Mouse (Mus musculus) heart, adult 2 months (tissue): ENCODE measurements around the gene Scn9a. TPM values are rescaled to one million over a fixed set of nuclear protein-coding genes. Genes with fewer than 3 reads are reported as not detected.

Source experiments
- DNase-seq, 2 experiments: peaks; one replicate each; pipeline ENCODE4 v3.0.0; 2021
- H3K27ac ChIP-seq: fragments of 200-600 bp; 2 replicates; pipeline ENCODE4 v1.8.1; 2022
- H3K27me3 ChIP-seq: fragments of 200-500 bp; 2 replicates; pipeline ENCODE4 v1.6.1; 2012; ENCODE audit warnings: mild to moderate bottlenecking, low read length, inconsistent platforms, mixed read lengths; ENCODE audit not compliant: control insufficient read depth, insufficient read depth
- H3K36me3 ChIP-seq: fragments of 200-500 bp; 2 replicates; pipeline ENCODE4 v1.6.1; 2012; ENCODE audit warnings: low read length, inconsistent platforms; ENCODE audit not compliant: control insufficient read depth, insufficient read depth
- H3K4me1 ChIP-seq: fragments of 200-500 bp; 2 replicates; pipeline ENCODE4 v1.6.1; 2011; ENCODE audit warnings: low read length; ENCODE audit not compliant: control insufficient read depth, insufficient read depth
- H3K4me3 ChIP-seq: fragments of 200-600 bp; 2 replicates; pipeline ENCODE4 v1.8.1; 2022
- H3K79me2 ChIP-seq: fragments of 200-500 bp; replicated peaks from 2 replicates; pipeline ENCODE4 v1.6.1; 2012; ENCODE audit warnings: mild to moderate bottlenecking, inconsistent platforms, low read length, moderate library complexity, mixed read lengths; ENCODE audit not compliant: control insufficient read depth, insufficient read depth
- H3K9ac ChIP-seq: fragments of 200-500 bp; 2 replicates; pipeline ENCODE4 v1.6.1; 2012; ENCODE audit warnings: low read depth, mild to moderate bottlenecking, control low read depth, inconsistent platforms, low read length, mixed read lengths
- CTCF ChIP-seq: fragments of 200-600 bp; IDR thresholded peaks from 2 replicates; pipeline ENCODE4 v1.8.1; 2022; ENCODE audit warnings: antibody characterized with exemption, mild to moderate bottlenecking, moderate library complexity
- EP300 ChIP-seq: fragments of 200-500 bp; IDR thresholded peaks from 2 replicates; pipeline ENCODE4 v1.6.1; 2011; ENCODE audit warnings: low read depth, low read length, control low read depth; ENCODE audit not compliant: insufficient read depth
- POLR2A ChIP-seq: fragments of 200-500 bp; IDR thresholded peaks from 2 replicates; pipeline ENCODE4 v1.6.1; 2011; ENCODE audit warnings: mild to moderate bottlenecking, low read depth, low read length, control low read depth; ENCODE audit not compliant: insufficient read depth
- WGBS: fragments of 180-500 bp; shearing (Covaris S2); methylation state at CpG from one replicate; pipeline ENCODE4 v1.1.7; 2018; 5-methylcytosine and 5-hydroxymethylcytosine counted together
- intact Hi-C: fragments of 180-260 bp; cut with DNase I; formaldehyde crosslinking; loops from one replicate; pipeline ENCODE4 v1.15.1; 2025
- polyA plus RNA-seq: library from polyadenylated mRNA; depleted of rRNA; stranded (reverse); fragments of >200 nt; gene quantifications from 2 replicates; pipeline ENCODE4 v1.2.3, GENCODE M21; 2012
- total RNA-seq, 2 experiments: library from RNA; stranded (reverse); gene quantifications; 2 replicates each; pipeline ENCODE4 v1.2.3; 2021

Scn9a gene
- total and polyA plus RNA-seq, 3 experiments, result 0.03 to 0.05 TPM; not detected in 1

GRCm38 (mm10) chr2:66611091-66611490, 23.7 kb downstream of the Scn9a start:
- Histone ChIP-seq H3K27me3 (no peaks in the 10 kb centered on the region), H3K9ac (no peak overlapping the region), H3K36me3 (no peaks in the 10 kb centered on the region), H3K4me1 (no peaks in the 10 kb centered on the region), H3K4me3 (no peak overlapping the region), H3K79me2 (no peaks in the 10 kb centered on the region), H3K27ac (no peak overlapping the region)
- intact Hi-C loops, result no loop called here
- no peak for DNase-seq
- TF ChIP-seq POLR2A (no peak), CTCF (no peak), EP300 (no peak)
- 59% methylated on average over 7 of the region's 7 CpGs for WGBS

GRCm38 (mm10) chr2:66597313-66597712, 37.4 kb downstream of the Scn9a start:
- Histone ChIP-seq H3K79me2 (no peaks in the 10 kb centered on the region), H3K27ac (no peak overlapping the region), H3K27me3 (no peaks in the 10 kb centered on the region), H3K4me3 (no peak overlapping the region), H3K36me3 (no peaks in the 10 kb centered on the region), H3K4me1 (no peaks in the 10 kb centered on the region), H3K9ac (no peak overlapping the region)
- TF ChIP-seq EP300 (no peak), CTCF (no peak), POLR2A (no peak)
- no peak for DNase-seq
- intact Hi-C loops, result no loop called here
- WGBS, result 62% methylated on average over 6 of the region's 6 CpGs

GRCm38 (mm10) chr2:66596145-66596544, 38.6 kb downstream of the Scn9a start:
- WGBS, result 42% methylated on average over 5 of the region's 5 CpGs
- H3K9ac ChIP-seq, result no peak overlapping the region
- TF ChIP-seq POLR2A (no peak), EP300 (no peak), CTCF (no peak)
- no peaks in the 10 kb centered on the region for H3K4me1 ChIP-seq
- H3K27me3 ChIP-seq, result no peaks in the 10 kb centered on the region
- no peaks in the 10 kb centered on the region for H3K79me2 ChIP-seq
- no peak overlapping the region for H3K4me3 ChIP-seq
- H3K36me3 ChIP-seq, result no peaks in the 10 kb centered on the region
- no peak overlapping the region for H3K27ac ChIP-seq
- intact Hi-C loops, result no loop called here
- no peak for DNase-seq

DNA sequence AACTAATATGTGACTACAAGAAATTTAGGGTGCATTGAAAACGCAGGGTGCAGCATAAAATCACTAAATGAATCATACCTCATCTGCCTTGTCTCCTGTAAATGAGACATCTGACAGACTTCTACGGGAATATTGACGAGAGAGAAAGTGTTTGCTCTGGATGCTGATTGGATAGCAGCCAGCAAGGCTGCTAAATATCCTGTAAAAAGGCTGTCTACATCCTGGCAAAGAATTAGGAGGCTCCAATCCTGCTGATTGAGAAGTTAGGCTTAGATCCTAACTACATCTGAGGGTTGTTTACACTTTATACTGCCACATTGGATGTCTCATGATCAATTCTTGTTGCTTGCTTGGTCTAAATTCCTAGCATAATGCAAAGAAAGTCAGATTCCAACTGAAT, 44.6 kb downstream of the Scn9a start:
- WGBS, result 63% methylated on average over 3 of the region's 3 CpGs
- no peaks in the 10 kb centered on the region for H3K27me3 ChIP-seq
- intact Hi-C loops, result no loop called here

DNA sequence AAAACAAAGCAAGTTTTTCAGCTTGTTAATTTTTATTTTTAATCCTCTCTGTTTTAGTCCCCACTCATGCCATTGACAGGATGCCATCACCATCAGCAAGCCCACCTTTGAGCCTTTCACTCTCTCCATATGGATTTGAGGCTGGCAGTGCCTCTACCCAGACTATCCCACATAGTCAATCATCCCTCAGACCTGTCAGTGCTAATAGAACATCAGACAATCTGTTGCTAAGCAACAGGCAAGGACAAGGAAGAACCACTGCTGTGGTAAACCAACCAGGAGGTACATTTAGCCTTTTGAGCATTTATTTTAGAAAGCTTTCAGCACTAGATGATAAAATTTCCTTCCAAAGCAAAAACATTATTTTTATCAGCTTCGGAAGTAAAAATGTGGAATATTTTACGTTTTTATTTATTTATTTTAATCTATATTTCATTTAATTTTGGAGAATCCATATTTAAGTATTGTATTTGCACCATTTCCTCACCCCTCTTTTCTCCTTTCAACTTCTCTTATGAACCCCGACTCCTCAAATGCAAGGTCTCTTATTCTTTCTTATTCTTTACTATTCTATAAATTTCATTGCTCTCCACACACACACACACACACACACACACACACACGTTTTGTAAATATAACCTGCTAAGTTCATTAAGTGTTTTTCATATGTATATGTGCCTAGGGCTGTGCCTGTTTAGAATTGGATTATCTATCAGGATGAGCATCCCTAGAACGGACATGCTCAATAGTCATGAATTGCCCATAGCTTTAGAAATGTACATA, 54.5 kb downstream of the Scn9a start:
- H3K36me3 ChIP-seq, result no peaks in the 10 kb centered on the region
- no peak for TF ChIP-seq EP300
- H3K27ac ChIP-seq, result no peak overlapping the region
- no peak overlapping the region for H3K9ac ChIP-seq
- H3K4me3 ChIP-seq, result no peak overlapping the region
- H3K4me1 ChIP-seq, result no peaks in the 10 kb centered on the region
- intact Hi-C loops, result no loop called here
- 58% methylated on average over 5 of the region's 5 CpGs for WGBS
- H3K27me3 ChIP-seq, result no peaks in the 10 kb centered on the region
- H3K79me2 ChIP-seq, result no peaks in the 10 kb centered on the region
- no peak for DNase-seq

More for the DNA sequence above, 44.6 kb downstream of the Scn9a start:
- Histone ChIP-seq H3K4me1 (no peaks in the 10 kb centered on the region), H3K79me2 (no peaks in the 10 kb centered on the region), H3K9ac (no peak overlapping the region), H3K4me3 (no peak overlapping the region), H3K27ac (no peak overlapping the region), H3K36me3 (no peaks in the 10 kb centered on the region)
- DNase-seq, result no peak
- TF ChIP-seq EP300 (no peak), POLR2A (no peak), CTCF (no peak)

- 75% methylated on average over 3 of the region's 3 CpGs for WGBS
- intact Hi-C loops, result no loop called here
- Histone ChIP-seq H3K27ac (no peak overlapping the region), H3K79me2 (no peaks in the 10 kb centered on the region), H3K9ac (no peak overlapping the region), H3K36me3 (no peaks in the 10 kb centered on the region), H3K27me3 (no peaks in the 10 kb centered on the region), H3K4me1 (no peaks in the 10 kb centered on the region), H3K4me3 (no peak overlapping the region)
- TF ChIP-seq EP300 (no peak), CTCF (no peak), POLR2A (no peak)
- DNase-seq, result no peak
Observed at GRCm38 (mm10) chr2:66548254-66548653, 86.5 kb downstream of the Scn9a start.
